Mouse (Mus musculus): ENCODE measurements around the gene Cyb561.

The Cyb561 gene

GRCm38 (mm10) chr11:105921275-105921674 lies 31.9 kb downstream of the Cyb561 start:
- no peak for DNase-seq (ENCODE audit: inconsistent ontology term)

GRCm38 (mm10) chr11:105920836-105921235 lies 32.3 kb downstream of the Cyb561 start:
- DNase-seq (ENCODE audit: inconsistent ontology term) = no peak

GRCm38 (mm10) chr11:105920098-105920785 lies 32.9 kb downstream of the Cyb561 start:
- no peak for DNase-seq (ENCODE audit: inconsistent ontology term)

DNA sequence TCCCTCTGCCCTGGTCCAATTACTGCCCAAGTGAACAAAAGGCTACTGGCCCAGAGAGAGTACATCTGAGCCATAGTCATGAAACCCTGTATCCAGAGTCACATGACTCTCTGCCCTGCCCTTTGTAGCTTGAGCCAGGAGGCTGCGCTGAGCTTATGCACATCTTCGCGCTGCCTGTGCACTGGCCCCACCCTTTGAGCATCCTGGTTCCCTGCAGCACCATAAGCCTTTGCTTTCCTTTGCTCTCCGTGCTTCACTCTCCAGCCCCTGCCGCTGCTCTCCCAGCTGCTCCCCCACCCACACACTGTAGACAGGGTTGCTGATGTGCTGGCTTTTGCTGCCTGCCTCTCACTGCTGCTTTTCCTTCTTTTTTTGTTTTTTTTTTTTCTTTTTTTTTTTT lies 39.6 kb downstream of the Cyb561 start:
- no peak for DNase-seq (ENCODE audit: inconsistent ontology term)

DNA sequence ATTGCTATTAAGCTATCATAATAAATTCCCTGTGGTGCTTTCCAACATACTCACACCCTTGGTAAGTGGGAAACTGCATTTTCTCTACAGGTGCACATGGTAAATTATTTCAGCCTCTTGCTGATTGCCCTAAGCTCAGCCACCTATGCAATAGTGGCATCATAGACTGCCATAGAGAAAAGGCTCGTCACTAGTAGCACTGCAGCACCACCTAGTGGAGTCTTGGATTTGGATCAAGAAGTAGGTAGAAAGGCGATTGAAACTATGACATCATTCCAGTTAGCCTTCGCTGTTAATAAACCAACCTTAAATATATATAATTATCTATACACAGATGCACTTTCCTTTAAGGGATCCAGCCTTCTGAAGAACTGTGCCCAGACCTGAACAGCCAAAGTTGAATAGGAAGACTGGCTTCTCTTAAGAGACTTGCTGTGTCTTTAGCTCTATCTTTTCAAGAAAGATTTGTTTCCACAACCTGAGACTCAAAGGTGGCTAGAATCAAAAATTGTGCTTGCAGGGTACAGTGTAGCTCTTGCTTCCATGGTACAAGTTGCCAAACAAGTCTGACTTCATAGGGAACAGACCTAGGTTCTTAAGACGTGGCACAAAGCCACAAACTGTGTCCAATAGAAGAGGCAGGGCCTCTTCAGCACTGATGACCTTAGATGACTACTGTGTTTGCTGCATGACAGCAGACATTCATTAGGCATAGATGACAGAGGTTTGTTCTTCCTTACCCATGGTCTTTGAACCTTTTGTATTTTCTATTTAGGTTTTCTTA lies 41.4 kb downstream of the Cyb561 start:
- DNase-seq (ENCODE audit: inconsistent ontology term) = peak; percentile 43

- DNase-seq (ENCODE audit: inconsistent ontology term) = no peak
These were observed 42.0 kb downstream of the Cyb561 start for GRCm38 (mm10) chr11:105911149-105911548.

DNA sequence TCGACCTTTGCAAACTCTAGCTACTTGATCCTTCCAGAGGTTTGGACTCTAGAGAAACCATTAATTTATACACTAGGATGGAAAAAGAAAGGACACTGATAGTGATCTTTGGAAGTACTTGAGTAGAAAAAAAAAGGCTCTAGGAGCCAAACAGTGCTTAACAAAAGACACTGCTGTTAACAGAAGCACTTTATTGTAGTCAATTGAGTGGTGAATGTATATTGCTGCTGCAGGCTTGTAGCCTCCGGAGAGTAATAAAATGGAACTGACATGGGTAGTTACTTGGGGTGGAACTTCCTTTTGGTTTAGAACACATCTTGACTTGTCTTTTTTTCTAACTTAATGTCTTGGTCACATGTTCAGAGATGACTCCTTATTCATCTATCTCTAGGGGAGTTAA lies 43.5 kb downstream of the Cyb561 start:
- no peak for DNase-seq (ENCODE audit: inconsistent ontology term)

DNA sequence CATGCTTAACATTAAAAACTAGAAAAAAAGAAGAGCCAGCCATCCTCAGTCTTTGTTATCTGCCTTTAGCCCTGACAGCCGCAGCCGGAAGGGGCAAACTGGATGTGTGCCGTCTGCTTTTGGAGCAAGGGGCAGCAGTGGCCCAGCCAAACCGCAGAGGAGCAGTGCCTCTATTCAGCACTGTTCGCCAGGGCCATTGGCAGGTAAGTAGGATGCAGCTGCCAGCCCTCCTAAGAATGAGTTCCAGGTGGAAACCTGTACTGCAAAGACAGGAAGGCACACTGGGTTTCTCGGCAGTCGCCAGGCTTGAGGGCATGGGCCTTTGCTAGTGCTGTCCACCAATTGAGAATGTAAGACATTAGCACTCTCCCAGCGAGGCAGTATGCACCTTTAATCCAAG lies 44.2 kb downstream of the Cyb561 start:
- DNase-seq (ENCODE audit: inconsistent ontology term) = no peak

DNA sequence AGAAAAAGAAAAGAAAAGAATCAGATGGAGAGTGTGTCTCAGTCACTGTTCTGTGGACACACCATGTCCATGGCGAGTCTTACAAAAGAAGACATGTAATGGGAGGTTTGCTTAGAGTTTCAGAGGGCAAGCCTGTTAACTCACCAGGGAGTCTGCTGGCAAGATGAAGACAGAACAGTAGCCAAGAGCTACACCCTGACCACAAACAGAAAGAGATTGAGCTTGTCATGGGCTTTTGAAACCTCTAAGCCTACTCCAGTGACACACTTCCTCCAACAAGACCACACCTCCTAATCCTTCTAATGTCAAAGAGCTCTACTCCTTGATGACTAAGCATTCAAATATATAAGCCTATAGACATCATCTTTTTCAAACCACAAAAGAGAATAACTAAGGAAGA lies 45.8 kb downstream of the Cyb561 start:
- no peak for DNase-seq (ENCODE audit: inconsistent ontology term)

- peak; percentile 27 for DNase-seq (ENCODE audit: inconsistent ontology term)
These were observed 47.5 kb downstream of the Cyb561 start for GRCm38 (mm10) chr11:105905529-105906213.

- no peak for DNase-seq (ENCODE audit: inconsistent ontology term)
These were observed 50.2 kb downstream of the Cyb561 start for GRCm38 (mm10) chr11:105902956-105903355.

GRCm38 (mm10) chr11:105901501-105901900 lies 51.6 kb downstream of the Cyb561 start:
- peak; percentile 72 for DNase-seq (ENCODE audit: inconsistent ontology term)

DNA sequence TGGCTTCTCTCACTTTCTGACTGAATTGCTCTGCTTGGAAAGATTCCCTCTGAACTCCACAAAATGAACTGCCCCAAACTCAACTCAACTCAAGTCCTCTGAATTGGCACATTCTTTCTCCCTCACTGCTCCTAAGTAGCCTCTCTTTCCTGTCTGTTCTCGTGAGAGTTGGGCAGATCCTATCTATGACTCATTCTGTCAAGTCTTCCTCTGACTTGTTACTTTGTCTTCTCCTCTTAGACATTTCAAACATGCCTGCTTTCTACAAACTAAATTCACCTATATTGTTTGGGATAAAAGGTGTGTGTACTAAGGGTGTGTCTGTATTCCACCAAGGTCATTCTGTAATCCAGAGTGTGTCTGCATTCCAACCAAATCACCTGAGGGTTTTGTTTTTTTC lies 54.0 kb downstream of the Cyb561 start:
- no peak for DNase-seq (ENCODE audit: inconsistent ontology term)

DNA sequence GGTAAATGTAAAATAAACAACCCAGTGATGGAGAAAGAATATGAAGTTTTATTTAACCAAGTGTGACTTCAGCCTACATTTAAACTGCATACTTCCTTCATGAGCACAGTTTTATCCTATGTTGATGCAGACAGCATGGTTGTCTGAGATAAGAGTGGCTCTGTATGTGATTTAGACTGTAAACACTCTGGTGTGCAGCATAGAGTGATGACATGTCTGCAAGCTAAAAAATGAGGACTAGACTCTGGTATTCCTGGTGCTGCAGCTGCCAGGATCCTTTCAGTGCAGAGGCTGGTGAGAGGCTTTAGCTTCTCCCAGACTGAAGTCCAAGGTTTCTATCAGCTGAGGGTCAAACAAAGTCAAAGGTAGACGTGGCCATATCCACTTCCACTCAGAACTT lies 65.9 kb downstream of the Cyb561 start:
- no peak for DNase-seq (ENCODE audit: inconsistent ontology term)

DNA sequence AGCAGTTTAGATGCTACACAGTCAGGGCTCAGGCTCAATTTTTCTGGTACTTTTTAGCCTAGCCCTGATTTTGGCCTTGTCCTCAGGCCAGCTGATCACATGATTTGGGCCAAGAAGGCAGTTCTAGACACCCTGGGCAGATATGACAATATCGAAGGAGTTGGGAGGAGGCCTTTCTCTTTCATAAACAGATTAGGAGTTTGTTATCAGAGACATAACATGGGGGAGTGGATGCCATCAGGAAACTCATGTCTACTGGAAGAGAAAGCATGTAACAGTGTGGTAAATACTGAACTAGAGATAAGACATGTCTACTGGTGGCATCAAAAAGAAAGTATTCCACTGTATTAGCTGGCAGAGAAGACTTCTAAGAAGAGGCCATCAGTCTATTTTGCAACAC lies 67.6 kb downstream of the Cyb561 start:
- DNase-seq (ENCODE audit: inconsistent ontology term) = no peak

All from Muller cell, postnatal 12 days (primary cell).